Mouse (Mus musculus) 416B (cell line): ENCODE measurements at regions not wholly inside any gene's neighbourhood (a gene's known extent, or its start where the extent isn't known, plus 50 kb on each side); places are given as distances from the start of the nearest gene placed in this dataset.

Experiments
- DNase-seq: peaks from one replicate; pipeline ENCODE4 v3.0.0; 2011; ENCODE audit warnings: low read depth

DNA sequence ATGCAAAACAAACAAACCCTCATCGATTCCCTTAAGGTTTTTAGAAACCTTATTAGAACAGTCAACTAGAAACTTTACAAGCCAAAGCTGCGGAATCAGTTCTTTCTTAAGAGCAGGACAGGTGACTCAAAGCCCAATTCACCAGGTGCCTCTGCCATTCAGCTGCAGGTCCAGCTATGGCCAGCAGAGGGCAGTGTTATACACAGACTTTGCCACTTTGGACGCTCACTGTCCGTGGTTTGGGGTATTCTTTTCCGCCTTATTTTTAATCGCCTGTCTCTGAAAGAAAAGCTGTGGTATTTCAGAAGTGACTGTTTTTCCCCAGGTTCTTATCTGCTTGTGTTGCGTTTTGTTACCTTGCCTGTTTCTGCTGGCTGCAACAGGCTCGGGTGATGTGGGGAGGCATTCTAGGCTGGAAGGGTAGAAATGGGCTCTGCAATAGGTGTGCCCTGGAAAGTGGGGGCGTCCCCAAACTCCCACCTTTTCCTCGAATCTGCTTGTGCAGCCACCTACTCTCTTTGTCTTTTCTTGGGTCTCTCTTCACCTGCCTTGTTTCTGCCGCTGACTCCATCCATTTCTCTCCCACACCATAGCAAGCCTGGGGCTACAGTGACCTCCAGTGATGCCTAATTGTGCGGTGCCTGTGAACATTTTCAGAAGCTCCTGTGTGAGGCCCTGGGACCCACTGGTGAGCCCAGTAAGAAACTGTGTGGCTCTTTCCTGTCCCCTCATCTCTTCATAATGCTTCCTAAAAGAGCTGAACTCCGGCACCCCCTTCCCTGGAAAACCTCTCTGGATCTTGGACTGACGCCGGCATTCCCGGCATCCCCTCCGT is 142.4 kb downstream of the Mtx3 start:
- DNase-seq: peak; percentile 50

DNA sequence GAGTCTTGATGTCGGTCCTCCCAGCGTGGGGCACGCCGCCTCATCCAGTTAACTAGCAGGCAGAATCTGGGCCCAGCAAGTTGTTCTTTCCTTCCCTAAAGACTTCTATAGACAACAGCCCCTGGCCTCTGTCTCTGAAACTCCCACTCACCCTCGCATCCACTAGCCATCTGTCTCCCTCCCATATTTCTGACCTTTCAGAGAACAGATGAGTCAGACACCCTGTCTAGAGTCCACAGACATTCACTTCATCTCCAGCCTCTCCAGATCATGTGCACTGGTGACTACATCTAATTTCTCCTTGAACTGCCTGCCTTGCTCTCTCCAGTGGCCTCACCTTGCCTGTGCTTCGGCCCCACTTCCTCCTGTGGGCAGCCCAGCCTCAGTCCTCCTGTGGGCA is 143.1 kb downstream of the Mtx3 start:
- DNase-seq: no peak

DNA sequence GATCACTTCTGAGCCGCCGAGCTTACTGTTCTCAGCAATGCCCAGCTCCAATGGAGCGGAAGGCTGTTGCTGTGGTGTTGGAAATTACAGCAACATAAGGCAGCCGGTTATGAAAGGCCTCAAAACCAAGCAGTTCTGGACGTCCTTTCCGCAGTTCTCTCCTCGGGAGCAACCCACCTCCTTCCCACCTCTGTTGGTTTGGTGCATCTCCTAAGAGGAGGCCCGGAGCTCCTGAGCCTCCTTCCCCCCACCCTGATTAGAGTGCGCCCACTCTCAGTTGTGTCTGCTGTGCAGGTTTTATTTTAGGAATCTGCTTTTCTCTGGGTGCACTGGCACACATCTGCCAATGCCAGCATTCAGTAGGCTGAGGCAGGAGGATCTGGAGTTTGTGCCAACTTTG is 144.0 kb downstream of the Mtx3 start:
- no peak for DNase-seq

DNA sequence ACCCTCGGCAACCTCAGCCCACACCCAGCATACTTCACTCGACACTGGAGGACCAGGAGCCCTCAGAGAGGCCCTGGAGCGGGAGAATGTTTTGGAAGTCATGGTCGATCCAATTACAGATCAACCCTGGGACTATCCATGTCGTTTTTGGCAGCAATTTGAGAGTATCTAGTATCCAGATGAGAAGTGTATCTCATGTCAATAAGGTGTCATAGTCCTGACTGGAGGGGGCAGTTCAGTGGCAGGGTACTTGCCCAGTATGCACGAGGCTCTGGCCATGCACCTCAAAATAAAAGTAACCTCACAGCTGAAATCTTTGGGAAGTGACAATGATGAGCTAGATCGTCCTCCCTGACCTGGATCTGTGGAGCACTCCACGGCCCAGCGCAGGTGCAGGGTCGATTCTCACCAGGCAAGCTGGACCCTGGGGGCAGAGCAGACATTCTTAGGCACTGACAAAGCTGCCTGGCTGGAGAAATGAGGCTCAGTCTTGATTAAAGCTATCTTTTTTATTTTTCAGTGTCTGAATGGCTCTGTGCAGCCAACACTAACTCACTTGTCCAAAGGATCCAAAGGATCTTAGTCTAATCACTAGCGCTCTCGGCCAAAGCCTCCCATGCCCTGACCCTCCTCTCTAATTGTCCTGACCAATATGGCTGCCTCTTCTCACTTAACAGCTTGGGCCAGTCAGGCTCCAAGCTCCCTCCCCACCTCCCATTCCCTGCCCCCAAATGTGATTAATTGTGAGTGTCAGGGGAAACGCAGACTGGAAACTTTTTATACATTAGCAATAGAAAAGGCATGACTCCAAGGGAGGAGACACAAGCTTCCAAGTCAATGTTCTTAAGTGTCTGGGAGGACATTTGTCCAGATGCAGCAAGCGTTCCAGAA is 146.0 kb downstream of the Mtx3 start:
- no peak for DNase-seq
